Comparison of ENCODE assay signal across 1 mouse cellular context in the genomic region with DNA sequence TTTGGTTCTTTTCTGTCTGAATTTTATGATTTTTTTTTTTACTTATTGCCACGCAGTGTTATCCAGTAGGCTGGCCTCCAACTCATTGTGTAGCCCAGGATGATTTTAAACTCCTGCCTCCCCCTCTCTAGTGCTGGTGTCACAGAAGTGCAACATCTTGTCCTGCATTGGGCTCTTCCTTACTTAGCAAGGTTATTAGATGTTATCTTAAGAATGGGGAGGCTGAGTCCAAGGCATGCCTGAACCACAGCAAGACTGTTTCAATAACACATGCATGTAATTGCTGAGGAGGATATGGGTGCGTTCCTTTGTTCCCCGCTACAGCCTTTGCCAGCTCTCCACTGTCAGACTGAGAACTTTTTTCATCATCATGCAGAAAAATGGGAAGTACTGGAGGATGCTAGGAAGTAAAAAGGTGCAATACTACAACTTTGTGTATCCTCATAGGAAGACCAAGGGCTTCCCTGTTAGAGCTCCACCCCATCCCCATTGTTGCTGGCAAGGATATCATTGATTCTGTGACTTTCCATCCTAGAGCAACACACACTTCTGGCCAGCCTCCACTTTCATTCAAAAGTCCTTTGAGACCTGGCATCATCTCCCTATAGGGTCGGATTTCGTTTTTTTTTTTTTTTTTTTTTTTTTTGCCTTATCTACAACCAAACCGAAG.
TF ChIP-seq lines count a peak whose summit lies in the region.

No protein-coding gene starts in this region.

TF ChIP-seq in CH12.LX, 34 proteins besides CTCF, POLR2A, EP300 and RAD21 (continued from another document):
- TF ChIP-seq USF1 (IDR thresholded peaks at IDR 0.05; ENCODE audit: low read depth, low read length) (no peak), CHD1 (IDR thresholded peaks at IDR 0.05; ENCODE audit: low read depth, low read length) (no peak)
